Mouse (Mus musculus): ENCODE measurements around the gene Prom2. TPM values are rescaled to one million over a fixed set of nuclear protein-coding genes. Genes with fewer than 3 reads are reported as not detected.

Gene Prom2
- total RNA-seq, 2 experiments from 2014 or later: not detected

DNA sequence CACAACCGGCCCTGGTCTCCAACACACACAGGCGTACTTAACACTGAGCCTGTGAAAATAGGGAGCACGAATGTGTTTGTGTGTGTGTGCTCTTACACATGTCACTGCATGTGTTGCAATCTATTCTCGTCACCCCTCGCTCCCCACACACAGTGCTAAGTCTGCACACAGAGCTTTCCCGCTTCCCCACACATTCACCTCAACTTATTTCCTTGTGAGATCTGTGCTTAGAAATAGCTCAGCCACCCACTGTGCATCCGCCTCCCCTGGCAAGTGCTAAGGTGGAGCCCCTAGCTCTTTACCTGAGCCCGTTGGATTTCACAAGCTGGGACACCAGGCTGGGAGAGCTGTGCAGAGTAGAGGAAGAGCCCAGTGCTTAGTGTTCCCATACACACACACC lies 42.5 kb downstream of the Prom2 start:
- ATAC-seq (replicated peaks; ENCODE audit: poor library complexity, severe bottlenecking): no peak

DNA sequence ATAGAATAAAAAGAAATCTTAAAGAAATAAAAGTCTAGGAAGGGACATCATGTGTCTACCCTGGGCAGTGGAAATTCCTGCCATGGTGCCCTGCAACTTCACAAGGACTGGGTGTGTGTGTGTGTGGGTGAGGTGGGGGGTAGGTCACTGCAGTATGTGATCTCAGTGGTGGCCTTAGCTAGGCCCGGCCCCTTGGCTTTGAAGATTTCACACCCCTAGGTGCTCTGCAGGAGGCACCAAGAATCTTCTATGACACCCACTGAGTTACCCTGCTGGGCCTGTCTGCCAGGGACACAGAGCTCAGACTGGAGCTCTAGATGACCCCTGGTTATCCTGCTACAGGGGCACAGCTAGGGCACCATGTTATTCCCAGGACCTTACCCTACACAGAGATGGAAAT lies 44.9 kb downstream of the Prom2 start:
- no peak for ATAC-seq (replicated peaks; ENCODE audit: poor library complexity, severe bottlenecking)

DNA sequence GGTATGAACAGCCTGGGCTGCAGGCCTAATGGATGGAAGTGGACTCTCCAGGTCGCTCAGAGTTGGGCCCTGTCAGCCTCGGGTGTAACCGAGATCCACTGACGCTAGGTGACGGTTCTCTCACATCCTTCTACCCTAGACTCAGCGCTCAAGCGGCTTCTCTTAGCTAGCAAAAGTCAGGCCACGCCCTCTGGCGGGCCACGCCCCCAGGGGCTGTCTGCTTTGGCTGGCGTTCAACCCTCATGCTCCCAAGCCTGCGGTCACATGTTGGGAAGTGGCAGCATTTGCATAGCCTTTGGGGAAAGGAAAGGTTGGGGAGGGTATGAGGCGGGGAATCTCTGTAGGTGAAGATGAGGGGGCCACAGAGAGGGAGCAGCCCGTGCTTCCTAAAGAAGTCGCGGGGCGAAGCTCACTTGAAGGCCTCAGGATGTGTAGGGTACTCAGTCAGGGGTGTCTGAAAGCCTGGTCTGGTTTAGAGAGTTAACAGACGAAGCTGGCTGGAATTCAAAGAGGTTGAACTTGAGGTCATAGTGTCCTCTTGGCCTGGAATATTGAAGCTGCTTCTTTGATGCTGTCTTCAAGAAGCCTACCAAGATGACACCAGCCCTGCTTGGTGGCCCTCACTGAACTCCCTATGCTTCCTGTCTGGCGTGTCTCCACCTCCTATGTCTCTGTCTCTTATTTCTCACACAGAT lies 56.6 kb downstream of the Prom2 start:
- ATAC-seq (replicated peaks; ENCODE audit: poor library complexity, severe bottlenecking): peak; percentile 45

DNA sequence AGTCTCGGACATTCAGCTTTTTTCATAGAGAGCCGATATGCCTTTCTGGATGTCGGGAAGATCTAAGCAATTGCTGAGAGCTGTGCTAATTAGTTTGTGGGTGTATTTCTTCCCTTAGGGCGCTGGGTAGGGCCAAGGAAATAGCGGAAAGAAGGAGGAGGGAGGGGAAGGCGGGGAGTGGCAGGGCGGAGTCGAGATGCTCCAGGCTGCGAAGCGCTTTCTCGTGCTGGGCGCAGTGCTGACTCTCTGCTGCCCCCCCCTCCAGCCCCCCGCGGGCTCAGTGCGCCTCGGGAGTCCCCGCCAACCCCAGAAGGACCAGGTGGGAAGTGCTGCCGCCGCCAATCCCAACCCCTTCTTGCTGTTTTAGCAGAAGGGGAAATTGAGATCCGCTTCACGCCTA lies 58.3 kb downstream of the Prom2 start:
- ATAC-seq (replicated peaks; ENCODE audit: poor library complexity, severe bottlenecking): peak; percentile 25

DNA sequence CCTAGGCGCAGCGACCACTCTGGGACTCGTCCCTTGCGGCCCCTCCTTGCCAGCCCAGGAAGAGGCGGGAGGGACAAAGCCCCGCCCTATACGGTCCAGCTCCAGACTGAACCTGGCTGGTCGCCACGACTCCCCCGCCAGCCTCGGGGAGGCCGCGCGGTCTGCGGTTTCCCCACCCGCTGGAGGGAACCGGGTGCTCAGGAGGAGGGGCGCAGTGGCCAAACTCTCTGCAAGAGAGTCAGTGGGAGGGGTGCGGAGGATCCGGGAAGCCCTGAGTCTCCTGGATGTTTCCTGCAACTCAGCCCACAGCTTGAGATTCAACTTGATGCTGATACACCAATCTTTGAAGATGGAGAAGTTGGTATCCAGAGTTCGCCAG lies 58.7 kb downstream of the Prom2 start:
- ATAC-seq (replicated peaks; ENCODE audit: poor library complexity, severe bottlenecking): peak; percentile 81

DNA sequence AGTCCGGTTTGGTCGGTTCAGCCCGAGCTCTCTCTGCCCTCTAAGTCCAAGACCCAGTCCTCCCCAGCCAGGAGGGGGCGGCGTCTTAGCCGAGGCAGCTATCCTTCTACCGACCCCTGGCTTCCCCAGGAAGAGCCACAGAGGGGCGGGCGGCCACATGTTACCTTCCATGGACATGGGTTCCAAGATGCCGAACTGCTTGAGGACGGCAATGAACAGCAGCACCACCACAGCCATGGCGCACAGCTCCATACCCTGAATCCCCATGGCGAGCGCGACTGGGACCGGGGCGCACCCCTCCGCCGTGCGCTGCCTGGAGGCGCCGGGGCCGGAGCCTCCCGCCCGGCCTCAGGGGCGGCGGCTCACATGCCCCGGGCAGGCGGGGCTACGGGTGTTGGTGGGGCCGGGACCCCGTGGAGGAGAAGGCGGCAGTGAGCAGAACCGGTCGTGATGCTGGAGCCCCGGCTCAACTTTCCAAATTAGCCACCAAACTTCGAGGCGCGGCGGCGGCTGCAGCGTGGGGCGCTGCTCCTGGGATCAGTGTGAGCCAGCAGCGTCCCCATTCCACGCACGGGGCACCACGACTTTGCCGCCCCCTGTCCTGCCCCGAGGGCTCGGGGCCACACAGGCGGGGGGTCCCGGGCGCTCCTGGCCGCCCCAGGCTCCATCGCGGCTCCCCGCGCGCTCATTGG lies 59.3 kb downstream of the Prom2 start:
- ATAC-seq (replicated peaks; ENCODE audit: poor library complexity, severe bottlenecking): 0 out of 2 replicates have a peak, but pooled peaks have one; percentile 1

DNA sequence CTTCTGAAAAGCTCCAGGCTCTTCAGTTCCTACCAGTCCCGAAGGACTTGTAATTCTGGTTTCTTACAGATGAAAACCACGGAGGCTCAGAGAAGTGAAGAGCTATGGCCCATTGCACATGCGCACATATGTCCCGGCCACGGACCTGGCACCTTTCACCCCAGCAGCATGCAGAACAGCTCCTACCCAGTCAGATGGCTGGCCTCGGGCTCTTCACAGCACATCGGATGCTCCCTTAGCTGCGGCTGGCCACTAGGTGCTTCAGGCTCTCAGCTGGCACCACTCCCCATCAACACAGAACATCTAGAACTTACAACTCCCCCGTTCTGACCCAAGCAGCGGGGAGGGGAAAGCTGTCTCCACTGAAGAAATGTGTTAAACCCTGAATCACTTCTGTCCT lies 61.5 kb downstream of the Prom2 start:
- no peak for ATAC-seq (replicated peaks; ENCODE audit: poor library complexity, severe bottlenecking)

DNA sequence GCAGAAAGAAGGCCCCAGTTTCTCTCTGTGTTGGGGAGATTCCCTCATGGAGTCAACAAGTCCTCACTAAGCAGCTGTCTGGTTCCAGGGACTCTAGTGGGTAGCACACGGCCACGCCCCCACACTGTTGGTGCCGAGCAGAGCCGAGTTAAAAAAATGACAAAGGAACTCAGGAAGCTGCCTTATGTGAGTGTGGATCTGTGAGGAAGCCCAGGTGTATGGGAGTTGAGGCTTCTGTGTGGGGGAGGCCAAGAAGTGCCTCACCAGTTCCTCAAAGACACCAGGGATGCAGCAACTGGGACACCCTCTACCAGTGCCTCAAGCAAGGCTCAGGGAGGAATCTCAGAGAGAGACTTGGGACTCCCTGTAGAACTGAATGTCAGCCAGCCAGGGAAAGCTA lies 62.1 kb downstream of the Prom2 start:
- no peak for ATAC-seq (replicated peaks; ENCODE audit: poor library complexity, severe bottlenecking)

Other genes starting within 250 kb of the Prom2 start
- 22.3 and 33.3 TPM in 2 replicates for gene Dusp2, start 205.3 kb downstream of the Prom2 start, total RNA-seq (2014; fragmentation: Nextera tagmentation)
- gene Dusp2, start 205.3 kb downstream of the Prom2 start, total RNA-seq (2017): 50.4 and 51.2 TPM in 2 replicates
- 0.60 TPM in 1 of 2 replicates, not detected in the other for gene Astl, start 202.8 kb downstream of the Prom2 start, total RNA-seq (2014; fragmentation: Nextera tagmentation)
- 0.04 and 0.21 TPM in 2 replicates for gene Astl, start 202.8 kb downstream of the Prom2 start, total RNA-seq (2017)
- not detected in 2 replicates for gene Adra2b, start 178.3 kb downstream of the Prom2 start, total RNA-seq (2014; fragmentation: Nextera tagmentation)
- not detected in 2 replicates for gene Adra2b, start 178.3 kb downstream of the Prom2 start, total RNA-seq (2017)
- not detected in 2 replicates for gene Gpat2, start 116.3 kb downstream of the Prom2 start, total RNA-seq (2014; fragmentation: Nextera tagmentation)
- gene Gpat2, start 116.3 kb downstream of the Prom2 start, total RNA-seq (2017): not detected in 2 replicates
- gene Fahd2a, start 96.9 kb downstream of the Prom2 start, total RNA-seq (2014; fragmentation: Nextera tagmentation): 6.0 and 26.2 TPM in 2 replicates
- 6.6 and 11.9 TPM in 2 replicates for gene Fahd2a, start 96.9 kb downstream of the Prom2 start, total RNA-seq (2017)
- gene Kcnip3, start 19.4 kb downstream of the Prom2 start, total RNA-seq (2014; fragmentation: Nextera tagmentation): 37.4 and 50.0 TPM in 2 replicates
- gene Kcnip3, start 19.4 kb downstream of the Prom2 start, total RNA-seq (2017): 19.5 and 23.4 TPM in 2 replicates
- gene Zfp661, start 45.6 kb upstream of the Prom2 start, total RNA-seq (2014; fragmentation: Nextera tagmentation): 4.0 and 5.8 TPM in 2 replicates
- gene Zfp661, start 45.6 kb upstream of the Prom2 start, total RNA-seq (2017): 4.4 and 5.2 TPM in 2 replicates
- gene Mrps5, start 45.8 kb upstream of the Prom2 start, total RNA-seq (2014; fragmentation: Nextera tagmentation): 45.4 and 54.2 TPM in 2 replicates
- gene Mrps5, start 45.8 kb upstream of the Prom2 start, total RNA-seq (2017): 137 and 187 TPM in 2 replicates
- not detected in 2 replicates for gene Mal, start 115.2 kb upstream of the Prom2 start, total RNA-seq (2014; fragmentation: Nextera tagmentation)
- not detected in 2 replicates for gene Mal, start 115.2 kb upstream of the Prom2 start, total RNA-seq (2017)
- not detected in 2 replicates for gene Mall, start 188.5 kb upstream of the Prom2 start, total RNA-seq (2014; fragmentation: Nextera tagmentation)
- not detected in 2 replicates for gene Mall, start 188.5 kb upstream of the Prom2 start, total RNA-seq (2017)
- gene Nphp1, start 247.4 kb upstream of the Prom2 start, total RNA-seq (2014; fragmentation: Nextera tagmentation): 14.8 and 16.3 TPM in 2 replicates
- 12.0 and 14.8 TPM in 2 replicates for gene Nphp1, start 247.4 kb upstream of the Prom2 start, total RNA-seq (2017)